Mouse (Mus musculus) olfactory bulb, adult 2 months (tissue): ENCODE data around the gene Gatad2b.

Experiments
- CTCF ChIP-seq: fragments of 200-500 bp; IDR thresholded peaks from 2 replicates; pipeline ENCODE4 v1.5.1; 2012; ENCODE audit warnings: low read depth, mild to moderate bottlenecking, low read length, moderate library complexity; ENCODE audit not compliant: insufficient read depth
- POLR2A ChIP-seq: fragments of 200-500 bp; IDR thresholded peaks from 2 replicates; pipeline ENCODE4 v1.6.1; 2012; ENCODE audit warnings: mild to moderate bottlenecking, low read depth, low read length, moderate library complexity; ENCODE audit not compliant: insufficient read depth

DNA sequence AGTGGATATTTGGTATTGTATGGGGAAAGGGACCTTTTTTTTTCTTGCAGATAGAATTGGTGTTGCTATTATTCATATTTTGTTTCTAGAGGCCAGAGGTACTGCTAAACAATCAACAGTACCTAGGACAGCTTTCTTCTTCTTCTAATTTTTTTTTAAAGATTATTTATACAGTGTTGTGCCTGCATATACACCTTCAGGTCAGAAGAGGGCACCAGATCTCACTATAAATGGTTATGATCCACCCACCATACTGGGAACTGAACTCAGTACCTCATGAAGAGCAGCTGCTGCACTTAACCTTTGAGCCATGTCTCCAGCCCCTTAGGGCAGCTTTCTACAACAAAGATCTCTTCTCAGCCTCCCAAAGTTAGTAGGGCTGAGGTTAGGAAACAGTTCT, 20.4 kb downstream of the Gatad2b start:
- TF ChIP-seq CTCF (no peak), POLR2A (no peak)
